Mouse (Mus musculus) thymus, postnatal 0 days (tissue): Measurements from ENCODE around the gene Mcu. TPM values are rescaled to one million over a fixed set of nuclear protein-coding genes. Genes with fewer than 3 reads are reported as not detected.

Experiments
- DNase-seq: peaks from one replicate; pipeline ENCODE4 v3.0.0-alpha.2; 2015; ENCODE audit warnings: low spot score
- polyA plus RNA-seq: library from polyadenylated mRNA; unstranded; fragments of >200 nt; fragmentation: Nextera tagmentation; extraction: Ambion mirVana; gene quantifications from 2 replicates; pipeline ENCODE4 v1.2.1, GENCODE M21; 2015

Gene Mcu
- polyA plus RNA-seq, result 26.6 and 29.3 TPM in 2 replicates

DNA sequence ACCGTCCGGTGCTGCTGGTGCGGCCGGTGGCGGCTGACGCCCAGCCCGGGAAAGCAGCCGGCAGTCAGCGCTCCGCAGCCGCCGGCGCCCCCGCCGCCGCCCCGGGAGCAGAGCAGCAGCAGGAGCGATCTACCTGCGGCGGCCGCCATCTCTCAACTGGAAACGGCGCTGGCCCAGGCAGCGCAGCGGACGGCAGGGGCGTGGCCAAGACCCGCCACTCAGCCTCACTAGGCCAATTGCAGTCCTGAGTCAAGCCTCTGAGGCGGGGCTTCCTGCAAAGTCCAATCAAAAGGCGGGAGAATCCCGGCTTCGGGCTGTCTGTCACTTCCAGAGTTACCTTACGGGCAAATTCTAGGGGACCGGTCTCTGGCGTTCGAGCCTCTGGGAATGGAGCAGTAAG lies at the start of gene Mcu:
TSS of gene Mcu (minus strand) at position 171 of the 400 bp plus-strand sequence.
- DNase-seq, result peak; percentile 94

DNA sequence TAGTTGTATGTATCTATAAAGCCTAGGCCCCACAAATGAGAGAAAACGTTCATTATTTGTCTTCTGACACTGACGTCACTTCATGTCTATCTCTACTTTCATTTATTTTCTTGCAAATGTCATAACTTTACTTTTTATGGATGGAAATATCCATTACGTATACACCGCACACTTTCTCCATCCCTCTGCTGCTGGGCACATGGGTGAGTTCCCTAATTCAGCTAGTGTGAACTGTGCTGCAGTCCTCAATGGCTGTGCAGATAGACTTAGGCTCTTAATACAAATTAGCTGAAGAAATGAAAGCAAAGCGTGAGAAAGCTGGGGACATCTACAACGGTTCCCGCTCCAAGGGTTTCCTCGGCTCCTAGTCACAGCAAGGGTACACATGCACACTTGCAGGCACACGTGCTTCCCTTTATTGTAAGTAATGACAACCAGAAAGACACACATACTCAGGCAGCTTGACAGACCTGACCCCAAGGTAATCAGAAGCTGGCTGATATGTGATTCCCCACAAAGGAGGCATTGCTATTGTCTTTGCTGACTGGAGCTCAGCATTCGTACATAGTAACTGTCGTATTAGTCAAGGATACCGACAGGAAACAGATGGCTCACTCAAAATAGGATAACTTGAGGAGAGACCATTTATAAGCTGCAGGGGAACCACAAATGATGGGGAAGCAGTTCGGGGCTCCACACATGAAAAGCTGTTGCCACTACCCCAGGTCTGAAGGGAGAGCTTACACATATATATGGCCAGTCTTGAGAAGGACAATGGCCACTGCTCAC lies 49.2 kb upstream of the Mcu start:
- no peak for DNase-seq

DNA sequence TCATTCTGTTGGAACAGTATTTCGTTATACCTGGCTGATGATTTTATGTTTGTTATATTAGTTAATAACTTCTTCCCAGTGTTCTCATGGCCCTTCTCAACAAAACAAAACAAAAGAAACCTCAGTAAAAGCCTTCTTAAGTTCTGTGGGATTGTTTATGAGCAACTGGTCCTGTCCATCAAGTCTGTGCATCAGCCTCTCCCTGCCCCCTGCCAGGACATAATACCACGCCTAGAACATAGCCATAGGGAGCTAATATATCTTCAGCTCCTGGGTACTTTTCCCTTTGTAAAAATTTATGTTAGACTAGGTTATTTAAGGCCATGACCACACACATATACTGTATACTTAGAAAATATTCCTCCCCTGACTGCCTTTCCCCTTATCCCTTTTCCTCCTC lies 48.3 kb upstream of the Mcu start:
- DNase-seq, result no peak

DNA sequence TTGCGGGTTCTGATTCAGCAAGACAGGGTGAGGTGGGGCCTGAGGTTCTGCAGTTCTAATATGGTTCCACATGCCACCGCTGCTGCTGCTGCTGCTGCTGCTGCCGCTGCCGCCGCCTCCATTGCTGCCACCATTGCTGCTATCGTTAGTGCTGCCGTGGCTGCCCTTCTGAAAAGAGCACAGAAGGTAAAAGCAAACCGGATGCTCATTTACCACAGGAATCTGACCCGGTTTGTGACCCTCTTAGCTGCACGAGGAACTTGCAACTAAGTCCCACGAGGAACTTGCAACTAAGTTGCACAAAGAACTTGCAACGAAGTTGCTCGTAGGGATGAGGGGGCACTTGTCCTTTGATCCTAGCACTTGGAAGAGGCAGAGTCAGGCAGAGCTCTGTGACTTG lies 40.3 kb upstream of the Mcu start:
- DNase-seq, result peak; percentile 48

- no peak for DNase-seq
These were observed 30.4 kb upstream of the Mcu start for GRCm38 (mm10) chr10:59646821-59647378.

DNA sequence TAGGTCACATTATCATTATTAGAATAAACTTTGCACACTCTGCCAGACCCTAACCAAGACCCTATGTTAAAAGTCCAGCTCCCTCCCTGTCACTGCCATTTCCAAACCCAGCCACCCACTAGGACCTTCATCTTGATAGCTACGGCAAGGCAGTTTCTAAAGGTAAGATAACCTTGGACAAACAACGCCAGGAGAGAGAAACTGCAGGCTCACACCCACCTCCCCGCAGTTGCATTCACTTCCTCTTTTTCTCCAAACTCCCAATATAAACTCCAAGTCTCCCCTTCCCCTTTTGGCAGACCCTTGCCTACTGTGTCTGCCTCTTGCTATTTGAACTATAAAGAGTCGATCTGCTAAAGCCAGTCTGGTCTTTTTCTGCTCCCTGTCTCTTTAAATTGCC lies 28.7 kb upstream of the Mcu start:
- no peak for DNase-seq

GRCm38 (mm10) chr10:59644710-59645109 lies 28.2 kb upstream of the Mcu start:
- DNase-seq, result no peak

GRCm38 (mm10) chr10:59643645-59644044 lies 27.2 kb upstream of the Mcu start:
- peak; percentile 31 for DNase-seq

- no peak for DNase-seq
These were observed 26.3 kb upstream of the Mcu start for GRCm38 (mm10) chr10:59642659-59643377.

DNA sequence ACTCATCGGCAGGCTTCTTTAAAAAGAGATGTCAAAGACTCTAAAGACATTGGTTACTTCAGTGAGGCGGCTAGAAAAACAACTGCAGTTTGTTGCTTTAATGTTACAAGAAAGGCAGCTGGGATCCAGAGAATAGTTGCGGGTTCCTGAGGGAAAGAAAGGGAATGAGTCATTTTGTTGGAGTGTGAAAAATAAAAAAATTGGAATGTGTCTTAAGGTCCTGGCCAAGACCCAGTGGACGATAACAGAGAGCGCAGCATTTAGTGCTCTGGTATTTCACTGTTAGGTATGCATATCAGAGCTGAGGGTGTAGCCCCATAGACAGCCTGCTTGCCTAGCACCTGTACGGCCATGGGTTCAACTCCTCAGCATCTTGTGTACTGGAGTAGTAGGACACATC lies 22.1 kb upstream of the Mcu start:
- DNase-seq, result no peak

DNA sequence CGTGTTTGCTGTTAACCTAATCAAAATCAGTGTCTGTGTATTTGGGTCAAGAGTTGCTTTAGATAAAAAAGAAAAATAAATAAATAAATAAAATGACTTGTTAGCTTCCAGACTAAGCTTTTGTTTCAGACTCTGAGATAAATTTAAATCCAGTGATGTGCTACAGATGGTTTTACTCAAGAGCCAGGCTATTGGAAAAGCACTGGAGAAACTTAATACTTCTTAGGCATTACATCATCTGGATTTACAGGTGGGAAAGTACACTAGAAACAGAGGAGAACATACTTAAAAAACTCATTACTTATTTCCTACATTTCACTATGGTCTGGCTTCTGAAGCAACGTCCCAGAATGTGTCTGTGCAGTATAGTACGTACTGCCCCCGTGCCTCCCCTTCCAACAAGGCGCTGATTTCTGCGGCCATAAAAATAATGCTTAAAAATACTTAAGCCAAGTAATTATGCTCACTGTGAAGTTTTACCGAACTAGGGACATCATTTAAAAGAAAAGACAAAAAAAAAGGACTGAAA lies 21.2 kb upstream of the Mcu start:
- DNase-seq, result no peak

DNA sequence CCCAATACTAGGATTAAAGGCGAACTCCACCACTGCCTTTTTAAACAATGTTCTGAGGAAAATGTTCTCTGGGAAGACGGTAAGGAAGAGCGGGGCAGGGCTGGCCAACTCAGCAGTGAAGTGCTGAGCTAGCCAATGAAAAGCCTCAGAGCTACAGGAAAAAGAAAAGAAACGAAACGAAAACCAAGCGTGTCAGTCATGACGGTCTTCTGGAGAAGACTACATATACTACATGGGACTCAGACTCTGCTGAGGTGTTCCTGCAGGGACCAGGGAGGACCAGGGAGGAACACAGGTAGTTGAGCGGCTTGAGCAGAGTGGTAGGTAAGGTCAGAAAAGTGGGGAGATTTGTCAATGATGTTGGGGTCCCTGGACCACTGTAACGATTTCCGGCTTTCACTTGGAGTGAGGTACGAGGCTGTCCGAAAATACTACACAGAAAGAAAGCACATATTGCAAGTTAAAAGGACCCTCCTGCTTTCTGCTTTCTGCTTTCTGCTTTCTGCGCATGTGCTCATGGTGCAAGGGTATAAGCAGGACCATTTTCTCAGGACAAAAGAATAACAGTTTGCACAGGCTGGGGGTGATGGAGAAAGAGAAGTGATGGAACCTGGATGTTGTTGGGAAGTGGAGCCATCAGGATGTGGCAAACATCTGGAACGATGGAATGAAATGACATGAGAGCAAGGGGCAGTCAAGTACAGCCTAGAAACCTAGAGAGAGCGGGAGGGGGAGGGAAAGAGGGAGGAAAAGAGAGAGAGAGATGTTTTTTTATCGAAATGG lies 20.4 kb upstream of the Mcu start:
- no peak for DNase-seq

DNA sequence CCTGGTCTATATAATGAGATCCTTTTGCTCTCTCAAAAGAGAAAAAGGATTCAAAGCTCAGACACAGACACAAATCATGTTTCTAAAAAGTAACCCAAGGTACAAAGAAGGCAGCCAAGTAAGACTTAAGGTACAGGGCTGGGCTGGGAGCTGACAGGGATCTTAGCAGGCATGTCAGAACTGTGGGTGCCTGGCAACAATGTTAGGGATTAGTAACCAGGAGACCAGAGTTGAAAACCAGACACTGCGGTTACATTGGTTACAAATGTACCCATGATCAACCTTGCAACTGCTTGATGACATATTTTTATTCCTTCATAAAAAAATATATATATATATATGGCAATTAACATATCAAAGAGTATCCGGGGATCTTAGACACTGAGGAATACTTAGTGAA lies 19.6 kb upstream of the Mcu start:
- DNase-seq, result no peak

DNA sequence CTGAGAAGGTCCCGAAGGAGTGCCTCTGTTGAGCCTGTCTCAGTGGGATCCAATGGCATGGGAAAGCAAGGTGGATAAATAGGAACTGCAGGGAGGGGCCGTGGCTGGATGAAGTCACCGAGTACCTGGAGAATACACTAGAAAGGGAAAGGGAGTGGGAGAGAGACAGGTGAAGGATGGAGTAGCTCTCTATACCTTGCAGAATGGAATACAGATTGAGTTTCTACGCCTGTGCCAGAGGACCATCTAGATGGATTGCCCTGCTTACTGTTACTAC lies 13.0 kb upstream of the Mcu start:
- no peak for DNase-seq

DNA sequence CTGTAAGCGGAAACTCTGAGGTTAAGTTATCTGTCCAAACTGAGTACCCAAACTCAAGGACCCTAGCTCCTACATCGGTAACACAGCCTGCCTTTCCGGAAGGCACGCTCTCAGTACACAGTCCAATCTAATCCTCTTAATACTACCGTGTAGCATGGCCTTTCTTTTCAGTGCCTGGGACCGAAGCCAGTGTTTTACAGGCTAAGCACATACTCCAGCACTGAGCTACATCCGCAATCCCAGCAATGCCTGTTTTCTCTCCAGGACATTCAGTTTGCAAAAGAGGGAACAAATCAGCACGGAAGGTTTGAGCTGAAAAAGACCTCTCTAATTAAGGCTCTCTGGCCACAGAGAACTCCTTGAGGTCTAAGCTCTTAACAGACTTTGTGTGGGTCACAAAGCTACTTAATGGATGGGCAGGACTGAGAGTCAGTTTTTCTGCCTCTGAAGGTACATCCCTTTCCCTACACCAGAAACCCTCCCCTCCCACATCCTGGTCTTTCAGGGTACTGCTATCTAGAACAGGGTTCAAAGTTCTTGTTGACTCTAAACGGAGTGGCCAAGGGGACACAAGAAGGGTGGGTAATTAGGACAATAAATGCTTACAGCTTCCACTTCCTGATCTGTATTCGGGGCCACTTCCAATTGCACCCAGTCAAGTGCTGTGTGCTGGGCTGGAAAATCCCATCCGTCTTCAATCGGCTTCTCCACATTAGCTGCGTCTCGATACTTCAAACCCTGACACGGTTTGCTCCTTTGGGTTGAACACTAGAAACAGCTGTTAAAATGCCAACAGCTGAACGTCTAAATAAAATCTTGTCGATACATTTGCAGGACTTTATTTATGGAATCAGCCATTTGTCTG lies 12.4 kb upstream of the Mcu start:
- no peak for DNase-seq

DNA sequence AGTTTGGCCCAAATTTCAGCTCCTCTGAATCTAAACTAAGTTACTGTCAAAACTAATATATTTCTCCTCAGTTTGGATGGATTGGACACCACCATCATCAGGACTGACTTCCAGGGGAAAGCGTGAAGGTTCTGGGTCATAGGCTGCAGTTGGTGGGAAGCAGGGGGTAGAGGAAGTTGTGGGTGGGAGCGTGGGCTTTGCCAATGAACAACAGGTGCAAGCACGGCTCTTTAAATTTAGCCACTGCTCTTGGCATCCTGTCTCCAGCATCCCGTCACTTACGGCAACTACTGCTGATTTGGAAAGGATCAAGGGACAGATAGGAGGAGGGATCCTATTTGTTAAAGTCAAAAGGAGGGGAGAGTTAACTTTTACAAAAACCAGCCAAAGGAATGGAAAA lies 7.0 kb upstream of the Mcu start:
- DNase-seq, result peak; percentile 61

GRCm38 (mm10) chr10:59621355-59621754 lies 4.9 kb upstream of the Mcu start:
- no peak for DNase-seq

DNA sequence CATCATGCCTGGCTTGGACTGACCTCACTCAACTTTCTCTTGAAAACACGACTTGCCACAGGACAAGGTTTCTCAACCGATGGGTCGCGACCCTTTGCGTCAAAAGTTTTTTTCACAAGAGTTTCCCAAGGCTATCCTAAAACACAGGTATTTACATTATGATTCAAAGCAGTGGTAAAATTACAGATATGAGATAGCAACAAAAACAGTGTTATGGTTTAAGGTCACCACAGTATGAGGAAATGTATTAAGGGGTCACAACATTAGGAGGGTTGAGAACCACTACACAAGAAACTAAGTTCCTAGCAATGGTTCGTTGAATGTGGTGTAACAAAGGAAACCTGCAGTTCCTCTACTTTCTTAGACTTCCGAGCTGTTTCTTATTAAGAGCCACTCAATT lies 1.3 kb upstream of the Mcu start:
- no peak for DNase-seq

DNA sequence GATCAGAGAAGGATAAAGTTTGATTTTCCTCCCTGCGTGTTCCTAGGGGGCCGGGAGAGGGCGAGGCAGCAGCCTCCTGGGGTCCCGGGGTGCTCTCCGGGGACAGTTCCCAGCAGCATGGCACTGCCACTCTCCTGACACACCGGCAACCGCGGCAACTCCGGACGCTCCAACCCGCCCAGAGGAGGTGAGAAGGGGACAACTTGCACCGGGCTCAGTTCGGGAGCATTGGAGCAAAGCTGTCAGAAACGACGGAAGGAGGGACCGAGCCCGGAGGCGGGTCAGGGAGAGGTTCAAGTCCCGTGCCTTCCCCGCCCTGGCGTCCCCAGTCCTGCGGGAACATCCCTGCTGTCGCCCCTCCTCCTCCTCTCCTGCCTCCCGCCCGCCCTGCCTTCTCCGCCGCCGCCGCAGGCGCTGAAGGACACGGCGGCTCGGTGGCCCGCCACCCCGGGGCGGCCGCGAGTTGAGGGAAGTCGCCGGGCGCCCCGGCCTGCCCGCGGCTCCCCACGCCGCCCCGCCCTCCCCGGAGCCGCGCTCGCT lies 441 bp downstream of the Mcu start, which contains the start of gene Gm10322:
TSS of gene Gm10322 (plus strand) at position 83 of the 540 bp plus-strand sequence.
- DNase-seq, result peak; percentile 66

GRCm38 (mm10) chr10:59615411-59615810 lies 1.1 kb downstream of the Mcu start:
- DNase-seq, result no peak
